Mouse (Mus musculus) adrenal gland, adult 18-20 months (tissue): ENCODE results near the gene Camk2b. TPM values are rescaled to one million over a fixed set of nuclear protein-coding genes. Genes with fewer than 3 reads are reported as not detected.
A peak's percentile ranks its signal among the peaks of the same experiment; 100 is the strongest.
"Not testable (repeated sequence)": the region's sequence is repeated elsewhere in the genome, so short reads cannot be mapped to it uniquely, and the experiment has no call there.

Source experiments
- DNase-seq, 2 experiments: peaks; one replicate each; pipeline ENCODE4 v3.0.0; 2021 to 2022; ENCODE audit warnings: low spot score in 2 of 2
- total RNA-seq, 2 experiments: library from RNA; stranded (reverse); gene quantifications; 1 replicate in 1 of 2; 2 replicates in 1 of 2; pipeline ENCODE4 v1.2.3; 2021

The Camk2b gene
- total RNA-seq, 2 experiments from 2014 or later = 11.5 to 16.9 TPM

DNA sequence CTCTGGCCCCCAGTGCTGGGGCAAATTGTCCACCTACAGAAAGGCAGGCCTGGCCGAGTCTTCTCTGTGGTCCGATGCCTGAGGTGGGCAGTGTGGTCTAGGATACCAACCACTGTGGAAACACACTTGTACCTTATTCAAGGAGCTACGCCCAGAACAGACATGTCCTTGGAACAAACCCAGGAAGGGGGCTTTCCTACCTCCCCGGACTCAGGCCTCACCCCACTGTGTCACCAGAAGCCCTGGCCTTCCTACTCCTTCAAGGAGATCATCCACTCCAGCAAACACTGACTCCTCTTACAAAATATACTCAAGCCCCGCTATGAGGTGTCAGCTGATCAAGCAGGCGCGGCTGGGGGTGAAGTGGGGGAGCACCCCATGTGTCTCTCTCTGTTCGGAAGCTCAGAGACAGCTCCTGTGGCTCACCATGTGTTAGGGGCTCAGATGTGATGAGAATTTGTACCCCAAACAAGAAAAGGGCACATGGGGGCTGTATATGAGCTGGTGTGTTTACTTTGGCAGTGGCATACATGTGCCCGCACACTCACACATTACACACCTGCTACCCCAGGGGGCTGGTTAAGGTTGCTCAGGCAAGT lies 49.3 kb downstream of the Camk2b start:
- DNase-seq = no peak

DNA sequence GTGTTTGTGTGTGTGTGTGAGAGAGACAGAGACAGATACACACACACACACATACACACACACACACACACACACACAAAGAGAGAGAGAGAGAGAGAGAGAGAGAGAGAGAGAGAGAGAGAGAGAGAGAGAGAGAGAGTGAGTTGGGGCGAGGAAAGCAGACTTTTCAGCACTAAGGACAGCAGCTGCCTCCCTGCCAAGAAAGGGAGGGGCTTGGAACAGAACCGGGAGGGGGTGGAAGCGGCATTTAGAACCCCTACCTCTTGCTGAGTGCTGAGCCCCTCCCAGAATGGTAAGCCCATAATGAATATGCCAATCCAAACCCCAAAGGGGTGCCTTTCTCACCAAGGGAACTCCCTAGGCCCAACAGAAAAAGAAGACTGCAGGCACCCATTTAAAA lies 49.8 kb downstream of the Camk2b start:
- no peak for DNase-seq

GRCm38 (mm10) chr11:6015011-6015431 lies 51.1 kb downstream of the Camk2b start:
- DNase-seq = no peak

DNA sequence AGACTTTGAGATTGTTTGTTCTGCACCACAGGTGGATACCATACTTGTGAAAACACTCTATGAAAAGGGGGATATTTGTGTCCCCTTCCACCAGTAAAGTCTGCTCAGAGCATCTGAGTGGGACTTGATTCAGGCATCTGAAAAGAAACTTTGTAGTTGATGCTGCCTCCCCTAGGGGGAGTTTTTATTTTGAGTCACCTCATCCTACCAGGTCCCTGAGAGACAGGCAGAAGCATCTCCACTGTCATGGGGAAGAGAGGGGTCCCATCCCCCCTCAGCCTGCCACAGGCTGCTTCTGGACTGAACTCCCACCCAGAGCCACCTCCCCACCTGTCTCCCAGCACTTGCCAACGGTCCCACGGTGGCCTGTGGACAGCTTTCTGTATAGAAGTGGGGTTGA lies 52.8 kb downstream of the Camk2b start:
- no peak for DNase-seq

GRCm38 (mm10) chr11:6011879-6012278 lies 54.3 kb downstream of the Camk2b start:
- DNase-seq = no peak

DNA sequence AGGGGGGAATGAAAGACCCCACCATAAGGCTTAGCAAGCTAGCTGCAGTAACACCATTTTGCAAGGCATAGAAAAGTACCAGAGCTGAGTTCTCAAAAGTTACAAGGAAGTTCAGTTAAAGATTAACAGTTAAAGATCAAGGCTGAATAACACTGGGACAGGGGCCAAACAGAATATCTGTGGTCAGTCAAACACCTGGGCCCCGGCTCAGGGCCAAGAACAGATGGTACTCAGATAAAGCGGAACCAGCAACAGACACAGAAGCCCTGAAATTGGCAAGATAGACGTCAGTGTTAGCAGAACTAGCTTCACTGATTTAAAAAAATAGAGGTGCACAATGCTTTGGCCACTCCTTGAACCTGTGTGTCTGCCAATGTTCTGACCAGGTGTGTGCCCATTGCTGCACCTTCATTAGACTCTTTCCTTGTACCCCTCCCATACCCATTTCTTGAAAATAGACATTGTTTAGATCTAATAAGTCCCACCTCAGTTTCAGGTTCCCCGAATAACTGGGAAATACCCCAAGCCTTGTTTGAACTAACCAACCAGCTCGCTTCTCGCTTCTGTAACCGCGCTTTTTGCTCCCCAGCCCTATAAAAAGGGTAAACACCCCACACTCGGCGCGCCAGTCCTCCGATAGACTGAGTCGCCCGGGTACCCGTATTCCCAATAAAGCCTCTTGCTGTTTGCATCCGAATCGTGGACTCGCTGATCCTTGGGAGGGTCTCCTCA lies 55.2 kb downstream of the Camk2b start:
- DNase-seq = not testable (repeated sequence)

GRCm38 (mm10) chr11:6007779-6008128 lies 58.4 kb downstream of the Camk2b start:
- DNase-seq = not testable (repeated sequence)

- not testable (repeated sequence) for DNase-seq
Measured at GRCm38 (mm10) chr11:6007010-6007778, 59.0 kb downstream of the Camk2b start.

DNA sequence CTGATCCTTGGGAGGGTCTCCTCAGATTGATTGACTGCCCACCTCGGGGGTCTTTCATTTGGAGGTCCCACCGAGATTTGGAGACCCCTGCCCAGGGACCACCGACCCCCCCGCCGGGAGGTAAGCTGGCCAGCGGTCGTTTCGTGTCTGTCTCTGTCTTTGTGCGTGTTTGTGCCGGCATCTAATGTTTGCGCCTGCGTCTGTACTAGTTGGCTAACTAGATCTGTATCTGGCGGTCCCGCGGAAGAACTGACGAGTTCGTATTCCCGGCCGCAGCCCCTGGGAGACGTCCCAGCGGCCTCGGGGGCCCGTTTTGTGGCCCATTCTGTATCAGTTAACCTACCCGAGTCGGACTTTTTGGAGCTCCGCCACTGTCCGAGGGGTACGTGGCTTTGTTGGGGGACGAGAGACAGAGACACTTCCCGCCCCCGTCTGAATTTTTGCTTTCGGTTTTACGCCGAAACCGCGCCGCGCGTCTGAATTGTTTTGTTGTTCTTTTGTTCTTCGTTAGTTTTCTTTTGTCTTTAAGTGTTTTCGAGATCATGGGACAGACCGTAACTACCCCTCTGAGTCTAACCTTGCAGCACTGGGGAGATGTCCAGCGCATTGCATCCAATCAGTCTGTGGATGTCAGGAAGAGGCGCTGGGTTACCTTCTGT lies 59.7 kb downstream of the Camk2b start:
- DNase-seq = not testable (repeated sequence)

DNA sequence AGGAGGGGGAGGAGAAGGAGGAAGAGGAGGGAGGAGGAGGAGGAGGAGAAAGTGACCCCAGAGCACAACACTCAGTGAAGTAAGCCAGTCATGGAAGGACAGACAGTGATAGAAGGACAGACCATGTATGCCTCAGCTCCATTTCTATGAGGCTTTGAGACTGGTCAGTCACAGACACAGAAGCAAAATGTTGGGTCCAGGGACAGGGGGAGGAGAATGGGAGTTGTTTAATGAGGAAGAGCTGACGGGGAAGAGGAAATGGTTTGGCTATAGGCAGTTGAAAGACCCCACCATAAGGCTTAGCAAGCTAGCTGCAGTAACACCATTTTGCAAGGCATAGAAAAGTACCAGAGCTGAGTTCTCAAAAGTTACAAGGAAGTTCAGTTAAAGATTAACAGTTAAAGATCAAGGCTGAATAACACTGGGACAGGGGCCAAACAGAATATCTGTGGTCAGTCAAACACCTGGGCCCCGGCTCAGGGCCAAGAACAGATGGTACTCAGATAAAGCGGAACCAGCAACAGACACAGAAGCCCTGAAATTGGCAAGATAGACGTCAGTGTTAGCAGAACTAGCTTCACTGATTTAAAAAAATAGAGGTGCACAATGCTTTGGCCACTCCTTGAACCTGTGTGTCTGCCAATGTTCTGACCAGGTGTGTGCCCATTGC lies 60.7 kb downstream of the Camk2b start:
- not testable (repeated sequence) for DNase-seq

GRCm38 (mm10) chr11:6003046-6003639 lies 63.0 kb downstream of the Camk2b start:
- no peak for DNase-seq

DNA sequence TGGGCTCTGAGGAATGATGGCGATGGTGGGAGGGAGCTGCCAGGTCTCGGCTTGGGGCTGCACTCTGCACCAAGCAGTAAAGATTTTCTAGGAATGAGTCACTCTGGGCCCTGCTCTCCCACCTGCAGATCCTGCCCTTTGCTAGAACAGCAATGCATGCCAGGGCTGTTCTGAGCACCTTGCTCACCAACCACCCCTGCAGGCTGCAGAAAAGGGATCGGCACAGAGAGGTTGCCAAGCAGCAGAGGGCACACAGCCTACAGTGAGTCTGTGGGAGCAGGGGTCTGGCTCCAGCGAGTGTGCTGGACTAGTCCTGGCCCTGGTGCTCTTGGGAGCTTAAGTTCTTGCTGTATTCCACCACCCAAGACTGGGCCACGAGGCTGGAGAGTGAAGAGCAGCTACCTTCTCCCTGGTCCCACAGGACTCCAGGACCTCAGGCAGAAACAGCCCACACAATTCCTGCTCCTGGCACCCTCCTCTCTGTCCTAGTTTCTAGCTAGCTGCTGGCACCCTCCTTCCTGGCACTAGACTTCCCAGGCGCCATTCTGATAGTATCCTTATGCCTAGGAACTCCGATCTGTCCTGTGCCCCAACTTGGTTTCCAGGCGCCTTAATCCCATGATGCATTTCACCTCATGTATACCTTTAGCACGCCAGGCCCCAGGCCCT lies 64.0 kb downstream of the Camk2b start:
- DNase-seq = no peak

GRCm38 (mm10) chr11:6000961-6001682 lies 65.0 kb downstream of the Camk2b start:
- no peak for DNase-seq

DNA sequence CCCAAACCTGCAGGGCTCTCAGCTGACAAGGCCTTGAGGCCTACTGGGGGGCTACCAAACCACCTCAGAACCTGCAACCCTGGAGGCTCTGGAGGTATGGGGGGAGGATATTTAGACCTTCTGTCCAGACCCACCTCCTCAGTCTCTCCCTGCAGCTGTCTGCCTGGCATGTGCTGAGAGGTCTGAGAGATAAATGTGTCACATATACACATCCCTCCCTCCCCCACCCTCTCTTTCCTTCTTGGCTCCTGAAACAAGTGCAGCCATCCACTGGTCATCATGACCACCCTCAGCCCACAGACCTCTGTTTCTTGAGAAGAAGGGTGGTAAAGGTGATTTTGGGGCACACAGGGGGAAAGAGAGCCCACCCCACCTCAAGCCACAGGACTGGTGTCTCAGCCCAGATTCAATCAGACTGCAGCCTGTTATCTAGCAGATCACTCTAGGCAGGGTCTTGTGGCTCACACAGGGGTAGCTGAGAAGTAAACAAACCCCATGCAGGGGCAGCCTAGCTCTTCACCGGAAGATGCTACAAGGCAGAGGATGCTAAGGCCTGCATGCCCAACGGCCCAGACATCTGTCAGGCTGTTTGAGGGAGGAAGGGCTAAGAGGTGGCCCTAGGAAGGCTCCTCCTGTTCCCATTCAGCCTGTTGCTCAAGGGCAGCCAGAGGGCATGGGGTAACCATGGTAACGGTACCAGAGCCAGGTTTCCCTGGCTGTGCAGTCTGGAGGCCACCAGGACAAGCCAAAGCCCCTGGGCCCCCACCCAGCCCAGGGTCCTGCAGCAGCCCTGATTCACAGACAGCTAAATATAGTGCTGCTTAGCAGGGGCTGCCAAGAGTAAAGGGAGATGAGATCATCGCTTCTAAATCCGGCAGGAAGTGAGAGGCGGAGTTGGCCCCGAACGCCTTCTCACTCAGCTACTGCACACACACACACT lies 66.1 kb downstream of the Camk2b start:
- DNase-seq = peak; percentile 47 to 51

GRCm38 (mm10) chr11:5998472-5998871 lies 67.7 kb downstream of the Camk2b start:
- DNase-seq = no peak

DNA sequence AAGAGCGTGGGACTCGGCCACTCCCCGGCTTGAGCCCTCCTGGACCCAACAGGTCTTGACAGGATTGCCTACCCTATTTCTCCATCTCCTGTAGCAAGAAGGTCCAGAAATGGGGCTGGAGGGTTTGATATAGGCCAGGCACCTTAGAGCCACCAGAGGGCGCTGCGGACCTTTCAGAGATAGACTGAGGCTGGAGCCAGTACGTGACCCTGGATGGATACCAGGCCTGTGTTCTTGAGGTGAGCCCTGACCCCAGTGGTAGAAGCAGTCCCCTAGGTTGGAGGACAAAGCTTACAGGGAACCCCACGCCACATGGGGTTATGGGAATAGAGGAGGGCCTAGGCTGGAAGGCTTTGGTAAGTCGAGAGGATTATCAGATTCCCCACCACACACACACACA lies 70.2 kb downstream of the Camk2b start:
- peak; percentile 89 for DNase-seq

- DNase-seq = no peak
Measured at GRCm38 (mm10) chr11:5994880-5995279, 71.3 kb downstream of the Camk2b start.

GRCm38 (mm10) chr11:5994212-5994611 lies 72.0 kb downstream of the Camk2b start:
- no peak for DNase-seq
